Mouse (Mus musculus) brain, embryonic 14.5 days (tissue): Measurements from ENCODE around the gene Rnf181.

ENCODE experiments used
- CTCF ChIP-seq: fragments of 200-500 bp; IDR thresholded peaks from 2 replicates; pipeline ENCODE4 v1.5.1; 2012; ENCODE audit warnings: inconsistent platforms, mild to moderate bottlenecking, moderate library complexity, borderline replicate concordance; ENCODE audit not compliant: insufficient read depth, insufficient read length; ENCODE audit errors: extremely low read depth
- POLR2A ChIP-seq: fragments of 200-500 bp; IDR thresholded peaks from 2 replicates; pipeline ENCODE4 v1.6.1; 2012; ENCODE audit warnings: mild to moderate bottlenecking, inconsistent platforms, borderline replicate concordance; ENCODE audit not compliant: poor library complexity, insufficient read depth, insufficient read length, severe bottlenecking; ENCODE audit errors: extremely low read depth

DNA sequence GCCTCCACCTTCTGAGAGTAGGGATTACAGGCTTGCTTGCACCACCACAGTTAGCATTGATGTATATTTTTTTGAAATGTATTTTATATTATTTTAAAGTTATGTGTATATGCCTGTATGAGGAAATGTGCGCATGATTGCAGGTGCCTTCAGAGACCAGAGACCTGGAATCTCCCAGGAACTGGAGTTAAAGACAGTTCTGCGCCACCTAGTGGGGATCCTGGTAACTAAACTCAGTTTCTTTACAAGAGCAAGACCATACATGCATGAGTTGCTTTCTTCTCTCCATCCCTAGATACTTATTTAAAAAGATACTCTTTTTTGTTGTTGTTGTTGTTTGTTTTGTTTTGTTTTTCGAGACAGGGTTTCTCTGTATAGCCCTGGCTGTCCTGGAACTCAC is 42.8 kb upstream of the Rnf181 start:
- TF ChIP-seq CTCF (peak; percentile 77; the same call in 1 of the 2 replicates), POLR2A (no peak)
